ENCODE assay signal across 16 mouse cellular contexts in the genomic region with DNA sequence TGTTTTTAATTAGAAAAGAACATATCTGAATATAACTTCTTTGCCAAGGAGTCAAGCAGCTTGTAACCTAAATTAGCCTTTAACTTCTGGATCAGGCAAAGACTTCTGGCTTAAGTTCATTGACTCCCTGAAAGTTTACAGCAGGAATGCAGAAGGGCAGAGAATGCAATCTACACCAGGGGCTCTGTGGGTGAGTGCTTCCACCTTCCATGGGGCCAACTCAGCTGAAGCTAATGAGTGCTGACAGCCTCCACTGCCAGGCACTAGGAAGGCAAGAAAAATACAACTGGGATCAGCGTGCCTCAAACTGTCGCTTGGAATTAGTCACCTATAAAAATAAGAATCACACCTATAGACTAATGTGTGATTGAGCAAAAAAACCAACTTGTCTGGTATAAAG.
DNase-seq lines count a peak whose midpoint lies in the region; ATAC-seq and TF ChIP-seq lines count a peak whose summit lies in the region.
"Had no signal": no experiment of that assay in that cellular context is flagged by ENCODE, and none has a peak within 500 bp of the region (broad histone marks: within the 10 kb centered on the region; RNA-seq: fewer than 3 reads in every experiment).

No protein-coding gene starts in this region.

- ATAC-seq in kidney, embryonic 14.5 days (ENCODE audit: low FRiP score, low TSS enrichment): no peak; the same call in 1 of the 2 replicates
- ATAC-seq: forebrain, embryonic 15.5 days had no signal

- H3K9ac ChIP-seq in kidney, embryonic 14.5 days (ENCODE audit: low read depth, low read length): no peak overlapping the region
- H3K9ac ChIP-seq: forebrain, embryonic 15.5 days; hindbrain, embryonic 13.5 days; limb, embryonic 12.5 days; liver, embryonic 13.5 days; midbrain, embryonic 12.5 days had no signal

- H3K36me3 ChIP-seq in kidney, adult 2 months (ENCODE audit: control insufficient read depth, insufficient read depth, low read length): no peaks in the 10 kb centered on the region
- no peaks in the 10 kb centered on the region for H3K36me3 ChIP-seq in kidney, embryonic 14.5 days (ENCODE audit: control insufficient read depth, insufficient read depth, low read length)
- H3K36me3 ChIP-seq: forebrain, embryonic 15.5 days; hindbrain, embryonic 13.5 days; limb, embryonic 12.5 days; liver, embryonic 13.5 days; midbrain, embryonic 12.5 days had no signal

- no peak for TF ChIP-seq CTCF in kidney, adult 2 months (conservative IDR thresholded peaks at IDR 0.05; ENCODE audit: insufficient read depth, insufficient read length, low read depth, low read length)

- H3K27me3 ChIP-seq in kidney, adult 2 months (replicated peaks; ENCODE audit: control insufficient read depth, insufficient read depth, low read length): no peaks in the 10 kb centered on the region
- H3K27me3 ChIP-seq in kidney, embryonic 14.5 days (ENCODE audit: control insufficient read depth, insufficient read depth, low read length): no peaks in the 10 kb centered on the region
- H3K27me3 ChIP-seq: forebrain, embryonic 15.5 days; hindbrain, embryonic 13.5 days; limb, embryonic 12.5 days; liver, embryonic 13.5 days; midbrain, embryonic 12.5 days had no signal

- no peak overlapping the region for H3K4me2 ChIP-seq in kidney, embryonic 14.5 days (replicated peaks; ENCODE audit: low read depth, low read length)
- H3K4me2 ChIP-seq: forebrain, embryonic 15.5 days; heart, embryonic 11.5 days; hindbrain, embryonic 13.5 days; limb, embryonic 12.5 days; liver, embryonic 13.5 days; midbrain, embryonic 12.5 days had no signal

- 29% methylated on average over 2 of the region's 2 CpGs for WGBS in kidney, adult 2 months
- WGBS in kidney, embryonic 14.5 days: 52% methylated on average over 2 of the region's 2 CpGs

- H3K4me3 ChIP-seq in kidney, adult 2 months (ENCODE audit: insufficient read depth, low read depth, low read length): no peak overlapping the region
- no peak overlapping the region for H3K4me3 ChIP-seq in kidney, embryonic 14.5 days (ENCODE audit: low read length)
- H3K4me3 ChIP-seq: forebrain, embryonic 15.5 days; hindbrain, embryonic 13.5 days; limb, embryonic 12.5 days; liver, embryonic 13.5 days; midbrain, embryonic 12.5 days had no signal

- H3K9me3 ChIP-seq in kidney, embryonic 14.5 days (ENCODE audit: control insufficient read depth, low read length): no peaks in the 10 kb centered on the region
- H3K9me3 ChIP-seq: forebrain, embryonic 15.5 days; limb, embryonic 12.5 days; liver, embryonic 13.5 days; midbrain, embryonic 12.5 days had no signal

- no peak for TF ChIP-seq POLR2A in kidney, adult 2 months (IDR thresholded peaks at IDR 0.05; ENCODE audit: low read depth, low read length)

- no peak overlapping the region for H3K27ac ChIP-seq in kidney, adult 2 months (ENCODE audit: insufficient read depth, low read depth, low read length)
- no peak overlapping the region for H3K27ac ChIP-seq in kidney, embryonic 14.5 days (ENCODE audit: low read depth, low read length)
- H3K27ac ChIP-seq: forebrain, embryonic 15.5 days; hindbrain, embryonic 13.5 days; limb, embryonic 12.5 days; liver, embryonic 13.5 days; midbrain, embryonic 12.5 days had no signal

- H3K4me1 ChIP-seq in kidney, adult 2 months (ENCODE audit: control insufficient read depth, insufficient read depth, low read length): no peaks in the 10 kb centered on the region
- H3K4me1 ChIP-seq in kidney, embryonic 14.5 days (ENCODE audit: control insufficient read depth, insufficient read depth, low read length): no peaks in the 10 kb centered on the region
- H3K4me1 ChIP-seq: forebrain, embryonic 15.5 days; limb, embryonic 12.5 days; liver, embryonic 13.5 days; midbrain, embryonic 12.5 days had no signal

- DNase-seq in cerebellum, postnatal 14 days: peak; percentile 21 to 52
- no peak for DNase-seq in cerebellum, adult 9-10 months
- peak; percentile 4 for DNase-seq in kidney, adult 2 months
- DNase-seq in kidney, adult 9 months: peak; percentile 3
- DNase-seq in retina, postnatal 1 day: peak; percentile 66
- no peak for DNase-seq in layer of hippocampus, adult 18-20 months (ENCODE audit: low spot score in 2 of 2)
- DNase-seq: adrenal gland, postnatal 36 days; liver, embryonic 13.5 days; right cerebral cortex, postnatal 4 days; thymus, postnatal 4 days had no signal

Comparison
In these comparisons a context has a peak if more than half of its experiments do, and no peak if none do; other contexts are left out.
1. DNase-seq: peak in cerebellum, postnatal 14 days (2 of 2), kidney, adult 2 months (single experiment), kidney, adult 9 months (single experiment) and retina, postnatal 1 day (single experiment); none in cerebellum, adult 9-10 months (single experiment) and layer of hippocampus, adult 18-20 months (0 of 2).